Mouse (Mus musculus): Measurements from ENCODE around the gene Spsb1. TPM values are rescaled to one million over a fixed set of nuclear protein-coding genes. Genes with fewer than 3 reads are reported as not detected.

Spsb1 gene
- polyA plus RNA-seq, 1 experiment from 2014 or later: 19.9 TPM

GRCm38 (mm10) chr4:149854770-149855169, 100.1 kb downstream of the Spsb1 start:
- peak overlapping the region; percentile 47 for H3K4me2 ChIP-seq (ENCODE audit: low read length)
- H3K9ac ChIP-seq (ENCODE audit: low read length): no peak overlapping the region
- 59% methylated on average over 9 of the region's 9 CpGs for WGBS
- H3K4me3 ChIP-seq (ENCODE audit: low read depth, low read length): peak overlapping the region; percentile 10; the same call in 1 of the 2 replicates
- H3K4me1 ChIP-seq (replicated peaks; ENCODE audit: control insufficient read depth, insufficient read depth, low read length): peaks cover 31% of the 10 kb centered on the region
- no peak for DNase-seq (ENCODE audit: low spot score)
- 0 out of 2 replicates have a peak overlapping the region, but pooled peaks have one; percentile 16 for H3K27ac ChIP-seq (ENCODE audit: low read depth)
- no peaks in the 10 kb centered on the region for H3K9me3 ChIP-seq (ENCODE audit: control insufficient read depth, low read length)
- no peak for ATAC-seq (replicated peaks; ENCODE audit: low FRiP score, low TSS enrichment, low read depth)
- no peaks in the 10 kb centered on the region for H3K36me3 ChIP-seq (ENCODE audit: control insufficient read depth, insufficient read depth, low read length)
- no peaks in the 10 kb centered on the region for H3K27me3 ChIP-seq (replicated peaks; ENCODE audit: control insufficient read depth, insufficient read depth, low read length)

DNA sequence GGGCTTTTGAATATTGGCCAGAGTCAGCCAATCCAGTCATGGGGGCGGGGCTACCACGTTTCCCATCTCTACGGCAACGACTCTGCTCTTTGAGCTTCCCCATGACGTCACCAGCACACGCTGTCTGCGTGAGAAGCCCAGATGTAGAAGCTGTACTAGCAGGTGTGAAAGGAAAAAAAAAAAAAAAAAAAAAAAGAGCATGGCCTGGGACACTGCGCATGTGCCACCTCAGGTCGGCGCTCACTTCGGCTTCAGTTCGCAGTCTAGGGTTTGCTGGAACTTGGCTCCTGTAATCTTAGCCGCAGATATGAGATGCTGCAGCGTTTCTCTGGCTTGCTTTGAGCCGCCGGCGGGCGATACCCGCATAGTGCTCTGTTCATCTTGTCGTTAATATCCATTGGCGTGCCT, 100.5 kb downstream of the Spsb1 start:
- Histone ChIP-seq H3K36me3 (ENCODE audit: control insufficient read depth, insufficient read depth, low read length) (no peaks in the 10 kb centered on the region), H3K4me3 (ENCODE audit: low read depth, low read length) (peak overlapping the region; percentile 10; the same call in 1 of the 2 replicates), H3K27ac (ENCODE audit: low read depth) (0 out of 2 replicates have a peak overlapping the region, but pooled peaks have one; percentile 16), H3K4me1 (replicated peaks; ENCODE audit: control insufficient read depth, insufficient read depth, low read length) (peaks cover 31% of the 10 kb centered on the region), H3K27me3 (replicated peaks; ENCODE audit: control insufficient read depth, insufficient read depth, low read length) (no peaks in the 10 kb centered on the region), H3K9me3 (ENCODE audit: control insufficient read depth, low read length) (no peaks in the 10 kb centered on the region), H3K4me2 (ENCODE audit: low read length) (peak overlapping the region; percentile 47), H3K9ac (ENCODE audit: low read length) (no peak overlapping the region)
- DNase-seq (ENCODE audit: low spot score) (peak; percentile 67), ATAC-seq (replicated peaks; ENCODE audit: low FRiP score, low TSS enrichment, low read depth) (peak; percentile 75)
- 6% methylated on average over 21 of the region's 21 CpGs for WGBS

- ATAC-seq (replicated peaks; ENCODE audit: low FRiP score, low TSS enrichment, low read depth) (no peak), DNase-seq (ENCODE audit: low spot score) (no peak)
- Histone ChIP-seq H3K9me3 (ENCODE audit: control insufficient read depth, low read length) (no peaks in the 10 kb centered on the region), H3K27ac (ENCODE audit: low read depth) (no peak overlapping the region), H3K4me2 (ENCODE audit: low read length) (peak overlapping the region; percentile 47), H3K4me1 (replicated peaks; ENCODE audit: control insufficient read depth, insufficient read depth, low read length) (peaks cover 31% of the 10 kb centered on the region), H3K4me3 (ENCODE audit: low read depth, low read length) (0 out of 2 replicates have a peak overlapping the region, but pooled peaks have one; percentile 10), H3K36me3 (ENCODE audit: control insufficient read depth, insufficient read depth, low read length) (no peaks in the 10 kb centered on the region), H3K27me3 (replicated peaks; ENCODE audit: control insufficient read depth, insufficient read depth, low read length) (no peaks in the 10 kb centered on the region), H3K9ac (ENCODE audit: low read length) (no peak overlapping the region)
- WGBS: 67% methylated on average over 4 of the region's 4 CpGs
Measured at GRCm38 (mm10) chr4:149853698-149854284, 101.1 kb downstream of the Spsb1 start.

DNA sequence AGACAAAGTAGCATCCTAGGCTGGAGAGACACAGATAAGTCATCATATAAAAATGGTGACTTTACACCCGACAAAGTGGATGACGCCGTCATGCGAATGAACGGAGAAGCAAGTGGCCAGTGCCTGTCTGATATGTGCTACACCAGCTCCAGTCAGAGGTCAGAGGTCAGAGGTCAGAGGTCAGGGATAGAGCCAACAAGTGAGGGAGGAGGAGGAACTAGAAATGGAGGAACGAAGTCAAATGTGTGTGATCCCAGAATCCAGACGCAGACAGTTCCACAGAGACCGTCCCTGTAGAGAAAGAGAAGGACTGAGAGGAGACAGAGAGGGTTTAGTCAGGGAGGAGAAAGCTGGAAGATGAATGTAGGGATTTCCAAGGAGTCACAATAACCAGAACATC, 103.3 kb downstream of the Spsb1 start:
- no peaks in the 10 kb centered on the region for H3K27me3 ChIP-seq (replicated peaks; ENCODE audit: control insufficient read depth, insufficient read depth, low read length)
- no peaks in the 10 kb centered on the region for H3K36me3 ChIP-seq (ENCODE audit: control insufficient read depth, insufficient read depth, low read length)
- H3K9me3 ChIP-seq (ENCODE audit: control insufficient read depth, low read length): no peaks in the 10 kb centered on the region
- H3K27ac ChIP-seq (ENCODE audit: low read depth): no peak overlapping the region
- DNase-seq (ENCODE audit: low spot score) (no peak), ATAC-seq (replicated peaks; ENCODE audit: low FRiP score, low TSS enrichment, low read depth) (no peak)
- H3K4me3 ChIP-seq (ENCODE audit: low read depth, low read length): no peak overlapping the region
- 77% methylated on average over 8 of the region's 8 CpGs for WGBS
- peaks cover 32% of the 10 kb centered on the region for H3K4me1 ChIP-seq (replicated peaks; ENCODE audit: control insufficient read depth, insufficient read depth, low read length)
- H3K4me2 ChIP-seq (ENCODE audit: low read length): no peak overlapping the region
- H3K9ac ChIP-seq (ENCODE audit: low read length): no peak overlapping the region

- 47% methylated on average over 10 of the region's 10 CpGs for WGBS
- Histone ChIP-seq H3K4me3 (ENCODE audit: low read depth, low read length) (no peak overlapping the region), H3K27ac (ENCODE audit: low read depth) (no peak overlapping the region), H3K4me2 (ENCODE audit: low read length) (no peak overlapping the region), H3K9ac (ENCODE audit: low read length) (no peak overlapping the region), H3K9me3 (ENCODE audit: control insufficient read depth, low read length) (no peaks in the 10 kb centered on the region), H3K36me3 (ENCODE audit: control insufficient read depth, insufficient read depth, low read length) (no peaks in the 10 kb centered on the region), H3K27me3 (replicated peaks; ENCODE audit: control insufficient read depth, insufficient read depth, low read length) (no peaks in the 10 kb centered on the region), H3K4me1 (replicated peaks; ENCODE audit: control insufficient read depth, insufficient read depth, low read length) (peaks cover 23% of the 10 kb centered on the region)
- ATAC-seq (replicated peaks; ENCODE audit: low FRiP score, low TSS enrichment, low read depth) (no peak), DNase-seq (ENCODE audit: low spot score) (no peak)
Measured at GRCm38 (mm10) chr4:149850674-149851073, 104.2 kb downstream of the Spsb1 start.

DNA sequence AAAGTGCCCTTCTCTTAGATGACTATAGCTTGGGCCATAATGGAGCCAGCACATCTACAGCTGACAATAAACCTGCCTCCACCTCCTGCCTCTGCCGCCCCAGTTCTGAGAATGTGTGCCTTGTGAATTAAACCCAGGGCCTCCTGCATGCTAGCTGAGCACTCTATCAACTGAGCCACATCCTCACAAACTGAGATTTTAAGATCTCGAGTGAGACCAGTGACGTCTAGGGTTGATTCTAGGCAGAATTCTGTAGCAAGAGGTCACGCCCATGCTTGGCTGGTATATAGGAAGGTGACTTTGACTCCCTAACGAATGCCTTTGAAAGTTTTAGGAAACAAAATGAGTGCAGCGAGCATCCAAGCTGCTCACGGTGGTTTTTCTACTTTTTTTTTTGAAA, 104.8 kb downstream of the Spsb1 start:
- Histone ChIP-seq H3K4me2 (ENCODE audit: low read length) (no peak overlapping the region), H3K9me3 (ENCODE audit: control insufficient read depth, low read length) (no peaks in the 10 kb centered on the region), H3K4me1 (replicated peaks; ENCODE audit: control insufficient read depth, insufficient read depth, low read length) (peaks cover 23% of the 10 kb centered on the region), H3K27me3 (replicated peaks; ENCODE audit: control insufficient read depth, insufficient read depth, low read length) (no peaks in the 10 kb centered on the region), H3K9ac (ENCODE audit: low read length) (no peak overlapping the region), H3K27ac (ENCODE audit: low read depth) (no peak overlapping the region), H3K4me3 (ENCODE audit: low read depth, low read length) (no peak overlapping the region), H3K36me3 (ENCODE audit: control insufficient read depth, insufficient read depth, low read length) (no peaks in the 10 kb centered on the region)
- ATAC-seq (replicated peaks; ENCODE audit: low FRiP score, low TSS enrichment, low read depth): no peak
- DNase-seq (ENCODE audit: low spot score): no peak
- 83% methylated on average over 7 of the region's 7 CpGs for WGBS

DNA sequence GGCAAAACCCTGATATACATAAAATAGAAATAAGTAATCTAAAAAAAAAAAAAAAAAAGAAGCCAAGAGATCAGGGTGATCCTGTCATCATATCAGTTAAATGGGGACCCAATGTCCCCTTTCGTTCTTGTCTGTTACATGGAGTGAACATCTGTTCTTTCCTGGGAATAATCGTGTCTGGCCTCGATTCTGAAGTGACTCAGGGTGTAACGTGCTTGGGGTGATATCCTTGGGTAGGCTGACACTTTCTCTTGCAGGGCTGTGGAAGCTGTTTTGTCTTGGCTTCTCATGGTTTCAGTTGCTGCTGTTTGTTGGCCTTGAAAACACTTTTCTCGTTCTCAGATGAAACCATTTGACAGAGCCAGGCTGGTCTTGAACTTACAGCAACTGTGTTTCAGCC, 105.8 kb downstream of the Spsb1 start:
- no peak for ATAC-seq (replicated peaks; ENCODE audit: low FRiP score, low TSS enrichment, low read depth)
- peaks cover 14% of the 10 kb centered on the region; the same call in 1 of the 2 replicates for H3K4me1 ChIP-seq (replicated peaks; ENCODE audit: control insufficient read depth, insufficient read depth, low read length)
- no peaks in the 10 kb centered on the region for H3K27me3 ChIP-seq (replicated peaks; ENCODE audit: control insufficient read depth, insufficient read depth, low read length)
- no peaks in the 10 kb centered on the region for H3K36me3 ChIP-seq (ENCODE audit: control insufficient read depth, insufficient read depth, low read length)
- no peak overlapping the region for H3K9ac ChIP-seq (ENCODE audit: low read length)
- no peak overlapping the region for H3K4me2 ChIP-seq (ENCODE audit: low read length)
- 85% methylated on average over 5 of the region's 5 CpGs for WGBS
- no peak for DNase-seq (ENCODE audit: low spot score)
- no peak overlapping the region for H3K27ac ChIP-seq (ENCODE audit: low read depth)
- H3K9me3 ChIP-seq (ENCODE audit: control insufficient read depth, low read length): no peaks in the 10 kb centered on the region
- H3K4me3 ChIP-seq (ENCODE audit: low read depth, low read length): no peak overlapping the region

- Histone ChIP-seq H3K27me3 (replicated peaks; ENCODE audit: control insufficient read depth, insufficient read depth, low read length) (no peaks in the 10 kb centered on the region), H3K4me1 (replicated peaks; ENCODE audit: control insufficient read depth, insufficient read depth, low read length) (peaks cover 13% of the 10 kb centered on the region; the same call in 1 of the 2 replicates), H3K36me3 (ENCODE audit: control insufficient read depth, insufficient read depth, low read length) (no peaks in the 10 kb centered on the region), H3K9ac (ENCODE audit: low read length) (no peak overlapping the region), H3K27ac (ENCODE audit: low read depth) (no peak overlapping the region), H3K4me3 (ENCODE audit: low read depth, low read length) (no peak overlapping the region), H3K4me2 (ENCODE audit: low read length) (no peak overlapping the region), H3K9me3 (ENCODE audit: control insufficient read depth, low read length) (no peaks in the 10 kb centered on the region)
- no peak for DNase-seq (ENCODE audit: low spot score)
- WGBS: 56% methylated on average over 22 of the region's 22 CpGs
- no peak for ATAC-seq (replicated peaks; ENCODE audit: low FRiP score, low TSS enrichment, low read depth)
Measured at GRCm38 (mm10) chr4:149846861-149847631, 107.8 kb downstream of the Spsb1 start.

Measured in intestine, embryonic 14.5 days (tissue).